Mouse (Mus musculus): ENCODE measurements around the gene Syt1.
A peak's percentile ranks its signal among the peaks of the same experiment; 100 is the strongest.

Gene Syt1

GRCm38 (mm10) chr10:109010241-109011193 is at the start of gene Syt1:
TSS of gene Syt1 (minus strand) at chr10:109010982.
- peak; percentile 96 for DNase-seq

- no peak for DNase-seq
Observed at GRCm38 (mm10) chr10:109056500-109056899, 45.7 kb upstream of the Syt1 start.

GRCm38 (mm10) chr10:109047537-109047936 is 36.8 kb upstream of the Syt1 start:
- no peak for DNase-seq

GRCm38 (mm10) chr10:109046988-109047387 is 36.2 kb upstream of the Syt1 start:
- DNase-seq = no peak

- DNase-seq = peak; percentile 83
Observed at GRCm38 (mm10) chr10:109011226-109012165, 714 bp upstream of the Syt1 start.

GRCm38 (mm10) chr10:109009831-109010230 is 951 bp downstream of the Syt1 start:
- DNase-seq = peak; percentile 55

- peak; percentile 53 for DNase-seq
Observed at GRCm38 (mm10) chr10:109008456-109008855, 2.3 kb downstream of the Syt1 start.

- DNase-seq = peak; percentile 84
Observed at GRCm38 (mm10) chr10:109003482-109003881, 7.3 kb downstream of the Syt1 start.

GRCm38 (mm10) chr10:108987250-108987649 is 23.5 kb downstream of the Syt1 start:
- DNase-seq = peak; percentile 52

GRCm38 (mm10) chr10:108979660-108980059 is 31.1 kb downstream of the Syt1 start:
- DNase-seq = peak; percentile 95

GRCm38 (mm10) chr10:108954952-108955351 is 55.8 kb downstream of the Syt1 start:
- no peak for DNase-seq

GRCm38 (mm10) chr10:108952182-108952581 is 58.6 kb downstream of the Syt1 start:
- peak; percentile 78 for DNase-seq

GRCm38 (mm10) chr10:108936838-108937430 is 73.8 kb downstream of the Syt1 start:
- DNase-seq = no peak

- DNase-seq = peak; percentile 67
Observed at GRCm38 (mm10) chr10:108930299-108930698, 80.5 kb downstream of the Syt1 start.

GRCm38 (mm10) chr10:108929676-108930075 is 81.1 kb downstream of the Syt1 start:
- no peak for DNase-seq

GRCm38 (mm10) chr10:108905264-108905663 is 105.5 kb downstream of the Syt1 start:
- DNase-seq = no peak

GRCm38 (mm10) chr10:108904371-108904770 is 106.4 kb downstream of the Syt1 start:
- DNase-seq = peak; percentile 48

- DNase-seq = no peak
Observed at GRCm38 (mm10) chr10:108896529-108896928, 114.3 kb downstream of the Syt1 start.

- DNase-seq = no peak
Observed at GRCm38 (mm10) chr10:108893288-108893687, 117.5 kb downstream of the Syt1 start.

GRCm38 (mm10) chr10:108892441-108892840 is 118.3 kb downstream of the Syt1 start:
- no peak for DNase-seq

GRCm38 (mm10) chr10:108889084-108889483 is 121.7 kb downstream of the Syt1 start:
- DNase-seq = no peak

- no peak for DNase-seq
Observed at GRCm38 (mm10) chr10:108886781-108887180, 124.0 kb downstream of the Syt1 start.

GRCm38 (mm10) chr10:108885769-108886168 is 125.0 kb downstream of the Syt1 start:
- no peak for DNase-seq
